Mouse (Mus musculus) liver, postnatal 0 days (tissue): Measurements from ENCODE around the gene Cox19. TPM values are rescaled to one million over a fixed set of nuclear protein-coding genes. Genes with fewer than 3 reads are reported as not detected.
"Not testable (repeated sequence)": the region's sequence is repeated elsewhere in the genome, so short reads cannot be mapped to it uniquely, and the experiment has no call there.

Experiments used
- ATAC-seq: fragments of 200-750 bp; cut with Nextera tagmentation; 2 replicates; pipeline ENCODE4 v1.8.0; 2017; ENCODE audit warnings: mild to moderate bottlenecking, moderate library complexity
- DNase-seq: peaks from one replicate; pipeline ENCODE4 v3.0.0-alpha.2; 2016
- H3K27ac ChIP-seq: fragments of 300-500 bp; sonication (generic); 2 replicates; pipeline ENCODE4 v1.5.1; 2014; ENCODE audit warnings: antibody characterized with exemption, moderate library complexity, mild to moderate bottlenecking, low read depth
- H3K27me3 ChIP-seq: fragments of 300-500 bp; sonication (generic); 2 replicates; pipeline ENCODE4 v1.6.1; 2014; ENCODE audit warnings: low read length, control low read depth, mixed read lengths; ENCODE audit not compliant: insufficient read depth
- H3K36me3 ChIP-seq: fragments of 300-500 bp; sonication (generic); replicated peaks from 2 replicates; pipeline ENCODE4 v1.6.1; 2014; ENCODE audit warnings: mild to moderate bottlenecking, control low read depth, low read length, moderate library complexity, mixed read lengths; ENCODE audit not compliant: insufficient read depth
- H3K4me1 ChIP-seq: fragments of 300-500 bp; sonication (generic); 2 replicates; pipeline ENCODE4 v1.6.1; 2014; ENCODE audit warnings: antibody characterized with exemption, mild to moderate bottlenecking, control low read depth; ENCODE audit not compliant: insufficient read depth
- H3K4me2 ChIP-seq: fragments of 300-500 bp; sonication (generic); 2 replicates; pipeline ENCODE4 v1.6.1; 2014; ENCODE audit warnings: low read depth, mild to moderate bottlenecking, low read length, moderate library complexity, mixed read lengths
- H3K4me3 ChIP-seq: fragments of 300-500 bp; sonication (generic); 2 replicates; pipeline ENCODE4 v1.5.1; 2014; ENCODE audit warnings: low read depth, low read length
- H3K9ac ChIP-seq: fragments of 300-500 bp; sonication (generic); replicated peaks from 2 replicates; pipeline ENCODE4 v1.6.1; 2014; ENCODE audit warnings: mild to moderate bottlenecking, moderate library complexity
- H3K9me3 ChIP-seq: fragments of 300-500 bp; sonication (generic); 2 replicates; pipeline ENCODE4 v1.6.1; 2016; ENCODE audit warnings: mild to moderate bottlenecking, control low read depth, low read length, mixed read lengths
- CTCF ChIP-seq: sonication (generic); IDR thresholded peaks from 2 replicates; pipeline ENCODE4 v1.5.1; 2016; ENCODE audit warnings: antibody characterized with exemption, low read depth
- EP300 ChIP-seq: IDR thresholded peaks from 2 replicates; pipeline ENCODE4 v1.6.1; 2016; ENCODE audit warnings: antibody characterized with exemption, low read depth, mild to moderate bottlenecking
- WGBS: fragments of 180-500 bp; shearing (Covaris S2); extraction: QIAGEN DNeasy Blood & Tissue Kit; methylation state at CpG from one replicate; pipeline ENCODE4 v1.1.7; 2014; ENCODE audit not compliant: insufficient replicate concordance; 5-methylcytosine and 5-hydroxymethylcytosine counted together
- polyA plus RNA-seq: library from polyadenylated mRNA; unstranded; fragments of >200 nt; fragmentation: Nextera tagmentation; extraction: Ambion mirVana; gene quantifications from 2 replicates; pipeline ENCODE4 v1.2.1, GENCODE M21; 2015

Gene Cox19
- polyA plus RNA-seq, 1 experiment from 2014 or later: 37.1 TPM

DNA sequence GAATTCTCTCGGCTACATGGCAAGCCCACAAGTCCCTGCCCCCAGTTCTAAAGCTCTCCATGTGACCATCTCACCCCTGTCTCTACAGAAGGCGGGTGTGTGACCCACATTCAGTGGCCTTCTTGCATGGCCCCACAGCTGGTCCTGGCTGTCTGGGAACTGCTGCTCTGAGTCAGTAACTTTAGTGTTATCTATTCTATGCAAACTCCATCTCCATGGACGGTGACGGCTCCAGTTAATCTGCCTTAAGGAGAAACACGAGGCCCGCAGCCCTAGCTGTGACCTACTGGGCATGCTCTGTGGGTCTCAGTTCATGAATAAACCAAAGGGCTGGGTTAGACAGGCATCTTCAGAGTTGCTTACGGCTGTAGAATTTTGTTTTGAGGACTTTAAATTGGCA is 43.2 kb upstream of the Cox19 start:
- Histone ChIP-seq H3K9ac (no peak overlapping the region), H3K9me3 (no peaks in the 10 kb centered on the region), H3K36me3 (peaks cover 42% of the 10 kb centered on the region), H3K27me3 (no peaks in the 10 kb centered on the region), H3K4me3 (no peak overlapping the region), H3K4me2 (peak overlapping the region; percentile 13; the same call in 1 of the 2 replicates), H3K4me1 (peaks cover 43% of the 10 kb centered on the region), H3K27ac (peak overlapping the region; percentile 9; the same call in 1 of the 2 replicates)
- WGBS: 49% methylated on average over 7 of the region's 7 CpGs
- DNase-seq: no peak
- TF ChIP-seq EP300 (no peak), CTCF (no peak)
- no peak for ATAC-seq

GRCm38 (mm10) chr5:139393197-139393588 is 42.0 kb upstream of the Cox19 start:
- Histone ChIP-seq H3K4me3 (no peak overlapping the region), H3K27me3 (no peaks in the 10 kb centered on the region), H3K36me3 (peaks cover 44% of the 10 kb centered on the region), H3K4me1 (peaks cover 47% of the 10 kb centered on the region), H3K9me3 (no peaks in the 10 kb centered on the region), H3K4me2 (no peak overlapping the region), H3K9ac (no peak overlapping the region), H3K27ac (no peak overlapping the region)
- TF ChIP-seq EP300 (no peak), CTCF (no peak)
- DNase-seq (no peak), ATAC-seq (no peak)
- WGBS: 91% methylated on average over 16 of the region's 16 CpGs

DNA sequence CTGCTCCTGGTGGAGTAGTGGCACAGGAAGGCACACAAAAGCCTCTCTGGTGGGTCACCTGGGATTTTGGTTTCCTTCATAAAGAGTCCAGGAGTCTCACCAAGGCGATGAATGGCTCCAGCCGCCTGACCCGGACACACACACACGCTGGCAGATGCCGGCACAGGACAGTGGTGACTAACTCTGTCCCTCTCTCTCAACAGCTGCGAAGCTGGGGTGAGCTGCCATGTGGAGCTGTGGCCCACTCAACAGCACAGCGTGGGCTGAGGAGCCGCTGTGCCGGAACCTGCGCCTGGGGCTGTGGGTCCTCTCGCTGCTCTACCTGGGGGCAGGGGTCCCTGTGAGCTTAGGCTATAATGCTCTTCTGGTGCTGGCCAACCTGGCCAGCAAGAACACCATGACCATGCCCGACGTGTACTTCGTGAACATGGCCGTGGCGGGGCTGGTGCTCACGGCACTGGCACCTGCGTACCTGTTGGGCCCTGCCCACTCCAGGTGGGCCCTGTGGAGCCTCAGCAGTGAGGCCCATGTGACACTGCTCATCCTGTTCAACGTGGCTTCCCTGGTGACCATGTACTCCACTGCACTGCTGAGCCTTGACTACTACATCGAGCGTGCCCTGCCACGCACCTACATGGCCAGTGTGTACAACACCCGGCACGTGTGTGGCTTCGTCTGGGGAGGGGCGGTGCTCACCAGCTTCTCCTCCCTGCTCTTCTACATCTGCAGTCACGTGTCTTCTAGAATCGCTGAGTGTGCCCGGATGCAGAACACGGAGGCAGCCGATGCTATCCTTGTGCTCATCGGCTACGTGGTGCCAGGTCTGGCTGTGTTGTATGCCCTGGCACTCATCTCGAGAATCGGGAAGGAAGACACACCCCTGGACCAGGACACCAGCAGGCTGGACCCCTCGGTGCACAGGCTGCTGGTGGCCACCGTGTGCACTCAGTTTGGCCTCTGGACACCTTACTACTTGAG is 41.3 kb upstream of the Cox19 start:
- DNase-seq (no peak), ATAC-seq (no peak)
- Histone ChIP-seq H3K27ac (0 out of 2 replicates have a peak overlapping the region, but pooled peaks have one; percentile 99), H3K4me2 (peak overlapping the region; percentile 79; the same call in 1 of the 2 replicates), H3K4me3 (no peak overlapping the region), H3K27me3 (no peaks in the 10 kb centered on the region), H3K9ac (no peak overlapping the region), H3K36me3 (peaks cover 48% of the 10 kb centered on the region), H3K4me1 (peaks cover 48% of the 10 kb centered on the region), H3K9me3 (no peaks in the 10 kb centered on the region)
- TF ChIP-seq EP300 (no peak), CTCF (no peak)
- 94% methylated on average over 37 of the region's 37 CpGs for WGBS

DNA sequence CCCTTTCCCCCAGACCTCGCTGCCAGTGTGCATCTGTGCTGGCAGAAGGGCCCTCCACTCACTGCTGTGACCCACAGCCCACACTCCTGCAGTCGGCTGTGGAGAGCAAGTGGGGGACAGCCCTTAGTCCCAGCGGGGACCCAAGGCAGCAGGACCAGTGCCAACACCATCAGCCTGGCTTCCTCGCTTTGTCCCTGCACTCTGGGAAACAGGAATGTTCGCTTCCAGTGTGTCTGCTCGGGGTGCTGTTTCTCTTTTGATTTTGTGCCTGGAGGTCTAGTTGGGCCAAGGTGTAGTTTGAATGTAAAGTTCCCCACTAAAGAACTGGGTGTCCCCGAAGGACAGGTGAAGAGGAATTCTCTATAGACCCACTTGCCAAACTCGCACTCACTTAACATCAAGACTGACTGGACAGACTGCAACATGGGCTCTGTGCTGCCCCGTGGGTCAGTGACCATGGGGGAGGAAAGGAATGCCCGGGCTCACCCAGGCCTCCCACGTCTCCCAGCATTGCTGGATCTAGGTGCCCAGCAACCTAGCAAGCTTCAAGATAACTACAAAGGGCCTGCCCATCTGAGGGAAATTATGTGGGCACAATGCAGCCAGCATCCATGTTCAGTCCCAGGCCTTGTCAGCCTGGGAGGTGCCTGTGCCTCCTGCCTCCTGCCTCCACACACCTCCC is 40.2 kb upstream of the Cox19 start:
- H3K27me3 ChIP-seq: no peaks in the 10 kb centered on the region
- H3K36me3 ChIP-seq: peaks cover 50% of the 10 kb centered on the region
- H3K27ac ChIP-seq: peak overlapping the region; percentile 99
- H3K4me1 ChIP-seq: peaks cover 57% of the 10 kb centered on the region
- DNase-seq: no peak
- H3K4me3 ChIP-seq: peak overlapping the region; percentile 49
- peak overlapping the region; percentile 79 for H3K4me2 ChIP-seq
- no peak for ATAC-seq
- 79% methylated on average over 11 of the region's 11 CpGs for WGBS
- TF ChIP-seq CTCF: no peak
- no peak for TF ChIP-seq EP300
- no peaks in the 10 kb centered on the region for H3K9me3 ChIP-seq
- H3K9ac ChIP-seq: peak overlapping the region; percentile 72

DNA sequence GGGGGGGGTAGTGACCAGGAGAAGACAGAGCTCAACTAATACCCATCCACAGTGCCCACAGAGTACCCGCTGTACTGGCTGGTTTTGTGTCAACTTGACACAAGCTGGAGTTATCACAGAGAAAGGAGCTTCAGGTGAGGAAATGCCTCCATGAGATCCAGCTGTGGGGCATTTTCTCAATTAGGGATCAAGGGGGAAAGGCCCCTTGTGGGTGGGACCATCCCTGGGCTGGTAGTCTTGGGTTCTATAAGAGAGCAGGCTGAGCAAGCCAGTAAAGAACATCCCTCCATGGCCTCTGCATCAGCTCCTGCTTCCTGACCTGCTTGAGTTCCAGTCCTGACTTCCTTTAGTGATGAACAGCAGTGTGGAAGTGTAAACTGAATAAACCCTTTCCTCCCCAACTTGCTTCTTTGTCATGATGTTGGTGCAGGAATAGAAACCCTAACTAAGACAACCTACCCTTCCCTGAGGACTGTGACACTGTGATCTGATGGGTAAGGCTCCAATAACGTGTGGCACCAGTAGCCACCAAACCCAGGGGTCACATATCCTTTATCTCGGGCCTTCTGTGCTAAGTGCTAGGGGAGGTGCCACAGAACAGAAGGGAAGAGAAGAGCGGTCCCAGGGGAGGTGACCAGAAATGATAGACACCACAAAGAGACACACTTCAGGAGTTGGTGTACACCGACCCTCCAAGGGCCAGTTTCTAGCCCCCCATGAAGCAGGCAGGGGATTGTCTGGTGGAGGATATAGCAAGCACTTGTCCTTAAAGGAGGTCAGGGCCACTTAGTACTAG is 39.3 kb upstream of the Cox19 start:
- H3K27me3 ChIP-seq, DNase-seq, H3K9me3 ChIP-seq: not testable (repeated sequence)
- H3K36me3 ChIP-seq: peaks cover 55% of the 10 kb centered on the region
- peak overlapping the region; percentile 99 for H3K27ac ChIP-seq
- H3K4me3 ChIP-seq: peak overlapping the region; percentile 49
- 51% methylated on average over 5 of the region's 5 CpGs for WGBS
- peak overlapping the region; percentile 79 for H3K4me2 ChIP-seq
- peak; percentile 22 for ATAC-seq
- peaks cover 66% of the 10 kb centered on the region for H3K4me1 ChIP-seq
- peak overlapping the region; percentile 72 for H3K9ac ChIP-seq

- WGBS: 19% methylated on average over 6 of the region's 6 CpGs
- H3K9ac ChIP-seq: peak overlapping the region; percentile 72
- peak overlapping the region; percentile 49 for H3K4me3 ChIP-seq
- peak overlapping the region; percentile 65 for H3K4me2 ChIP-seq
- TF ChIP-seq EP300 (peak; percentile 86), CTCF (no peak)
- ATAC-seq (peak; percentile 86), DNase-seq (peak; percentile 86)
- H3K27me3 ChIP-seq: no peaks in the 10 kb centered on the region
- H3K9me3 ChIP-seq: no peaks in the 10 kb centered on the region
- peak overlapping the region; percentile 99 for H3K27ac ChIP-seq
- H3K4me1 ChIP-seq: peaks cover 72% of the 10 kb centered on the region
- H3K36me3 ChIP-seq: peaks cover 58% of the 10 kb centered on the region
These were observed 38.5 kb upstream of the Cox19 start for GRCm38 (mm10) chr5:139389676-139390061.
